Mouse (Mus musculus) MEL (cell line): ENCODE data around the gene Tm4sf19.

Experiments
- CTCF ChIP-seq, 3 experiments: IDR thresholded peaks in 2 of 3; conservative IDR thresholded peaks in 1 of 3; 2 replicates each; pipeline ENCODE4 v1.5.1; 2011 to 2012; ENCODE audit warnings: low read length in 3 of 3, low read depth in 2 of 3, mild to moderate bottlenecking in 2 of 3, improper control_type of control experiment in 1 of 3, inconsistent platforms in 1 of 3, mixed read lengths in 1 of 3, moderate library complexity in 1 of 3; ENCODE audit not compliant: control insufficient read depth in 1 of 3, insufficient read depth in 1 of 3, poor library complexity in 1 of 3, severe bottlenecking in 1 of 3
- E2F4 ChIP-seq: IDR thresholded peaks from 2 replicates; pipeline ENCODE4 v1.6.1; 2011; ENCODE audit warnings: low read depth, low read length, improper control_type of control experiment, borderline replicate concordance
- ELF1 ChIP-seq: IDR thresholded peaks from 2 replicates; pipeline ENCODE4 v1.6.1; 2014; ENCODE audit warnings: low read depth, mild to moderate bottlenecking, inconsistent platforms, low read length, improper control_type of control experiment, moderate library complexity
- NELFE ChIP-seq: IDR thresholded peaks from 2 replicates; pipeline ENCODE4 v1.6.1; 2011; ENCODE audit warnings: low read depth, low read length, improper control_type of control experiment
- RAD21 ChIP-seq: IDR thresholded peaks from 2 replicates; pipeline ENCODE4 v1.6.1; 2011; ENCODE audit warnings: mild to moderate bottlenecking, low read depth, low read length, improper control_type of control experiment
- USF1 ChIP-seq: IDR thresholded peaks from 2 replicates; pipeline ENCODE4 v1.6.1; 2014; ENCODE audit warnings: low read depth, mild to moderate bottlenecking, inconsistent platforms, low read length, improper control_type of control experiment, moderate library complexity

DNA sequence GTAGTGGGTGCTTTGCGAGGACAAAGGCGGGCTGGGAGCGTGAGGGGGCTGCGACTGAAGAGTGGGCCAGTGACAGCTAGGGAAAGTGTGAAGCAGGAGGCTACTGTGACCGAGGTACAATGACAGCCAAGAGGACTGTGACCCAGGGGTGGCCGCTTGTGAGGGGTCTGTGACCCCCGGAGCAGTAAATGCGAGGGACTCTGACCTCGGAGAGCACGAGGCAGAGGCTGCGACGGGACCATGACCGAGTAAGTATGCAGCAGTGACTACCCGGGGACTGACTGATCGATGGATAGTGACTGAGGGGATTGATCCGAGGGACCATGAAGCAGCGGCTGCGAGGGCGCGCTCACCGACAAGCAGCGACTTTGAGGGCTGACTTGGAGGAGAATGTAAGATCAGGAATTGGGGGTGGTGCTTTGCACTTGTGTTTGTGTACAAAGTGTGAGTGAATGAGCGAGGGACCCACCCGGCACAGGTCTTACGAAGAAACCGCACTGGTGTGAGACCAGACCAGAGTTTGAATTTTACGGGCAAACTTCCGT, 30.8 kb downstream of the Tm4sf19 start:
- TF ChIP-seq E2F4 (no peak), RAD21 (no peak), ELF1 (no peak), USF1 (no peak), NELFE (no peak), CTCF (IDR thresholded peaks at IDR 0.05 in 2 of 3, conservative IDR thresholded peaks at IDR 0.05 in 1 of 3; ENCODE audit: control insufficient read depth in 1 of 3, insufficient read depth in 1 of 3, low read depth in 2 of 3, low read length in 3 of 3, poor library complexity in 1 of 3, severe bottlenecking in 1 of 3) (no peak)
